Mouse (Mus musculus): ENCODE results near the gene Megf11.
"Not testable (repeated sequence)": the region's sequence is repeated elsewhere in the genome, so short reads cannot be mapped to it uniquely, and the experiment has no call there.

DNA sequence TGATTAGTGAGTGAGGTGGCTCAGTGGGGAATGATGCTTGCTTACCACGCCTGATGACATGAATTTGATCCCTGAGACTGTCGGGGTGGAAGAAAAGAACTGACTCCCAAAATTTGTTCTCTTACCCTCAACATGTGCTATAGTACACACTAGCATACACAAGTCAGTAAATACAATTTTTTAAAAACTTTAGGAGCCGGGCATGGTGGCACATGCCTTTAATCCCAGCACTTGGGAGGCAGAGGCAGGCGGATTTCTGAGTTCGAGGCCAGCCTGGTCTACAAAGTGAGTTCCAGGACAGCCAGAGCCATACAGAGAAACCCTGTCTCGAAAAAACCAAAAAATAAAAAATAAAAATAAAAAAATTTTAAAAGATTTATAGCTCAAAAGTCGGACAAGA is 349.6 kb downstream of the Megf11 start:
- not testable (repeated sequence) for TF ChIP-seq EP300, CTCF (IDR thresholded peaks at IDR 0.05; ENCODE audit: low read depth)
